Mouse (Mus musculus): ENCODE measurements around the gene Dusp6.

DNA sequence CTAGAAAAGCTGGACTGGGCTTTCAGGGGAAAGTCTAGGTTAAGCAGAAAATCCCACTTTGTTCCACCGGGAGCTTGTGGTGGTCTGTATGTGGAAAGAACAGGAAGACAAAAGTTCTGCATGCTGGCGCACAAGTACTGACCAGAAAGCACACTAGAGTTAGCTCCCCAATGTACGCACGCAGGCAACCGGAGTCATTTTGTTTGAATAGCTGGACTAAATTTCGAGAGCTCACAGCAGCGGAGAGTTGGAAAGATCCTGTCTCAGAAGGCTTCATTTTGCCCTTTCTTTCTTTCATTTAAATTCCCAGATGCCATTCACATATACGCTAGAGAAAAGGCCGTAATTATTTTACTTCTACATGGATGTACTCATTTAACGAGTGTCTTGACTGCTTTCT lies 20.3 kb upstream of the Dusp6 start:
- TF ChIP-seq CTCF (IDR thresholded peaks at IDR 0.05; ENCODE audit: low read depth, low read length) (no peak), POLR2A (IDR thresholded peaks at IDR 0.05; ENCODE audit: insufficient read depth, low read length) (no peak), EP300 (IDR thresholded peaks at IDR 0.05; ENCODE audit: insufficient read depth, low read depth, low read length) (no peak)

Data from ES-Bruce4 (cell line).